Mouse (Mus musculus): ENCODE measurements around the gene Nav2.

- no peak for TF ChIP-seq POLR2A (IDR thresholded peaks at IDR 0.05; ENCODE audit: borderline replicate concordance, insufficient read depth, low read length)
- no peak for TF ChIP-seq CTCF (IDR thresholded peaks at IDR 0.05; ENCODE audit: borderline replicate concordance, insufficient read depth, low read depth, low read length)
Observed at GRCm38 (mm10) chr7:49392834-49393233, 484.3 kb downstream of the Nav2 start.

Data from cerebellum, adult 2 months (tissue).